Mouse (Mus musculus) heart, embryonic 16.5 days (tissue): ENCODE measurements around the gene Sec1. TPM values are rescaled to one million over a fixed set of nuclear protein-coding genes. Genes with fewer than 3 reads are reported as not detected.
"Not testable (repeated sequence)": the region's sequence is repeated elsewhere in the genome, so short reads cannot be mapped to it uniquely, and the experiment has no call there.

Experiments
- ATAC-seq: fragments of 200-750 bp; cut with Nextera tagmentation; replicated peaks from 2 replicates; pipeline ENCODE4 v1.8.0; 2017; ENCODE audit warnings: moderate number of reproducible peaks; ENCODE audit not compliant: insufficient read depth, low FRiP score; ENCODE audit errors: extremely low read depth
- H3K27ac ChIP-seq: fragments of 300-500 bp; sonication (generic); 2 replicates; pipeline ENCODE4 v1.5.1; 2014; ENCODE audit warnings: mild to moderate bottlenecking, low read length, control low read depth, moderate library complexity
- H3K27me3 ChIP-seq: fragments of 300-500 bp; sonication (generic); 2 replicates; pipeline ENCODE4 v1.6.1; 2014; ENCODE audit warnings: low read length, mixed read lengths; ENCODE audit not compliant: control insufficient read depth, insufficient read depth
- H3K36me3 ChIP-seq: fragments of 300-500 bp; sonication (generic); 2 replicates; pipeline ENCODE4 v1.6.1; 2014; ENCODE audit not compliant: control insufficient read depth, insufficient read depth
- H3K4me1 ChIP-seq: fragments of 300-500 bp; sonication (generic); 2 replicates; pipeline ENCODE4 v1.6.1; 2014; ENCODE audit warnings: low read length, mixed read lengths; ENCODE audit not compliant: control insufficient read depth, insufficient read depth
- H3K4me2 ChIP-seq: fragments of 300-500 bp; sonication (generic); 2 replicates; pipeline ENCODE4 v1.6.1; 2014; ENCODE audit warnings: low read depth, mild to moderate bottlenecking, control low read depth, low read length
- H3K4me3 ChIP-seq: fragments of 300-500 bp; sonication (generic); 2 replicates; pipeline ENCODE4 v1.5.1; 2014; ENCODE audit warnings: mild to moderate bottlenecking, control low read depth, low read length
- H3K9ac ChIP-seq: fragments of 300-500 bp; sonication (generic); 2 replicates; pipeline ENCODE4 v1.6.1; 2014; ENCODE audit warnings: low read length, control low read depth
- H3K9me3 ChIP-seq: fragments of 300-500 bp; sonication (generic); replicated peaks from 2 replicates; pipeline ENCODE4 v1.6.1; 2016; ENCODE audit warnings: low read length; ENCODE audit not compliant: control insufficient read depth
- WGBS: fragments of 180-500 bp; shearing (Covaris S2); extraction: QIAGEN DNeasy Blood & Tissue Kit; methylation state at CpG from one replicate; pipeline ENCODE4 v1.1.7; 2014; 5-methylcytosine and 5-hydroxymethylcytosine counted together
- polyA plus RNA-seq: library from polyadenylated mRNA; unstranded; fragments of >200 nt; fragmentation: Nextera tagmentation; extraction: Ambion mirVana; gene quantifications from 2 replicates; pipeline ENCODE4 v1.2.1, GENCODE M21; 2015

Sec1 gene
- polyA plus RNA-seq, 1 experiment from 2014 or later, result 0.33 TPM

DNA sequence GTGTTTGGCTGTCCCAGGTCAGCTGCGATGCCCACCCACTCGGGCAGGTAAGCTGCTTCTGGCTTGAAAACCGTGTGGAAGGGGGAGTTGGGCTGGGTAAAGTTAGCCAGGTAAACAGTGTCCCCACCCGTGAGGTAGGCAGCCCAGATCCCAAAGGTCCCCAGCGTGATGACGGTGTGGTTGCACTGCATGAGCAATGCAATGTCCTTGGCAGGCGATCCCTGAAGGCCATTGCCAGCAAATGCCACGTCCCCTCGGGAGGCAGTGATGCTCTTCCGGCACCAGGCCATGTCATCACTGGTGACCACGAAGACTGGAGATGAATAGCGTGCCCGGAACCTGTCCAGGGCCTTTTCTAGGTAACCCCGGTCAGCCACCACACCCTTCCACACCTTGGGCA lies 15.7 kb downstream of the Sec1 start:
- no peak overlapping the region for H3K9ac ChIP-seq
- no peak overlapping the region for H3K27ac ChIP-seq
- no peak for ATAC-seq
- no peaks in the 10 kb centered on the region for H3K9me3 ChIP-seq
- 92% methylated on average over 14 of the region's 14 CpGs for WGBS
- H3K4me1 ChIP-seq, result peaks cover 26% of the 10 kb centered on the region
- H3K27me3 ChIP-seq, result no peaks in the 10 kb centered on the region
- no peak overlapping the region for H3K4me3 ChIP-seq
- no peak overlapping the region for H3K4me2 ChIP-seq
- no peaks in the 10 kb centered on the region for H3K36me3 ChIP-seq

- 78% methylated on average over 7 of the region's 7 CpGs for WGBS
- no peaks in the 10 kb centered on the region for H3K27me3 ChIP-seq
- no peak overlapping the region for H3K4me2 ChIP-seq
- H3K9ac ChIP-seq, result no peak overlapping the region
- no peak overlapping the region for H3K27ac ChIP-seq
- no peaks in the 10 kb centered on the region for H3K9me3 ChIP-seq
- H3K4me3 ChIP-seq, result no peak overlapping the region
- peaks cover 26% of the 10 kb centered on the region for H3K4me1 ChIP-seq
- no peak for ATAC-seq
- no peaks in the 10 kb centered on the region for H3K36me3 ChIP-seq
Observed at GRCm38 (mm10) chr7:45677627-45678295, 16.4 kb downstream of the Sec1 start.

- H3K4me2 ChIP-seq, result no peak overlapping the region
- no peak overlapping the region for H3K27ac ChIP-seq
- 94% methylated on average over 9 of the region's 9 CpGs for WGBS
- no peaks in the 10 kb centered on the region for H3K36me3 ChIP-seq
- H3K9ac ChIP-seq, result no peak overlapping the region
- no peaks in the 10 kb centered on the region for H3K27me3 ChIP-seq
- no peak overlapping the region for H3K4me3 ChIP-seq
- no peak for ATAC-seq
- 0 out of 2 replicates have a peak, but pooled peaks cover 4% of the 10 kb centered on the region for H3K4me1 ChIP-seq
- H3K9me3 ChIP-seq, result 0 out of 2 replicates have a peak, but pooled peaks cover 3% of the 10 kb centered on the region
Observed at GRCm38 (mm10) chr7:45668921-45669320, 25.3 kb downstream of the Sec1 start.

GRCm38 (mm10) chr7:45667761-45668160 lies 26.4 kb downstream of the Sec1 start:
- no peak overlapping the region for H3K4me2 ChIP-seq
- ATAC-seq, result no peak
- no peak overlapping the region for H3K4me3 ChIP-seq
- no peak overlapping the region for H3K9ac ChIP-seq
- WGBS, result 68% methylated on average over 14 of the region's 14 CpGs
- H3K4me1 ChIP-seq, result 0 out of 2 replicates have a peak, but pooled peaks cover 4% of the 10 kb centered on the region
- H3K27me3 ChIP-seq, result no peaks in the 10 kb centered on the region
- 0 out of 2 replicates have a peak, but pooled peaks cover 3% of the 10 kb centered on the region for H3K9me3 ChIP-seq
- H3K27ac ChIP-seq, result no peak overlapping the region
- H3K36me3 ChIP-seq, result no peaks in the 10 kb centered on the region

DNA sequence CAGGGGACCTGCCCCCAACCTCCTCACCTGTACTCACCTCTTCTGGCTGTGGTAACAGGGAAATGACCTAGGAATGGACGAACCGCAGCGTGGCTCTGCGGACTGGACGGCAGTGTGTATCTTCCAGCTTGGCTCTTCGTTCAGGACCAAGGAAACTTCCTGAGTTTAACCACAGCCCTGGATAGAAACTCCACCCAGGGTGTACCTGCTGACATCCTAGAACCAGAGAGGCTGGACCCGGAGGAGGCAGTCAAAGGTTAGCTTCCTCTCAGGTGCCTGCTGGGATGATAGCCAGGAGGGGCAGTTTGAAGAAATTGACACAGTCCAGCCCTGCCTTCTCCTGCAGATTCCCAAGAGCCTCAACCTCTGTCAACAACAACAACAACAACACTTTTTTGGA lies 28.0 kb downstream of the Sec1 start, which contains the start of gene Fut2:
Fut2 (minus strand) TSS at position 234 of the 400 bp plus-strand sequence.
- Histone ChIP-seq H3K4me2 (no peak within 1 kb of the TSS), H3K4me3 (no peak within 1 kb of the TSS), H3K27ac (no peak within 1 kb of the TSS), H3K9ac (no peak within 1 kb of the TSS), H3K27me3 (no peaks in the 10 kb centered on the region), H3K9me3 (no peaks in the 10 kb centered on the region), H3K4me1 (0 out of 2 replicates have a peak, but pooled peaks cover 4% of the 10 kb centered on the region), H3K36me3 (no peaks in the 10 kb centered on the region)
- no peak for ATAC-seq
- 77% methylated on average over 7 of the region's 7 CpGs for WGBS

- 0 out of 2 replicates have a peak, but pooled peaks cover 4% of the 10 kb centered on the region for H3K4me1 ChIP-seq
- 46% methylated on average over 13 of the region's 13 CpGs for WGBS
- H3K27ac ChIP-seq, result no peak overlapping the region
- no peak for ATAC-seq
- no peaks in the 10 kb centered on the region for H3K36me3 ChIP-seq
- no peak overlapping the region for H3K9ac ChIP-seq
- no peaks in the 10 kb centered on the region for H3K27me3 ChIP-seq
- no peaks in the 10 kb centered on the region for H3K9me3 ChIP-seq
- no peak overlapping the region for H3K4me3 ChIP-seq
- H3K4me2 ChIP-seq, result no peak overlapping the region
Observed at GRCm38 (mm10) chr7:45665303-45666138, 28.7 kb downstream of the Sec1 start.

DNA sequence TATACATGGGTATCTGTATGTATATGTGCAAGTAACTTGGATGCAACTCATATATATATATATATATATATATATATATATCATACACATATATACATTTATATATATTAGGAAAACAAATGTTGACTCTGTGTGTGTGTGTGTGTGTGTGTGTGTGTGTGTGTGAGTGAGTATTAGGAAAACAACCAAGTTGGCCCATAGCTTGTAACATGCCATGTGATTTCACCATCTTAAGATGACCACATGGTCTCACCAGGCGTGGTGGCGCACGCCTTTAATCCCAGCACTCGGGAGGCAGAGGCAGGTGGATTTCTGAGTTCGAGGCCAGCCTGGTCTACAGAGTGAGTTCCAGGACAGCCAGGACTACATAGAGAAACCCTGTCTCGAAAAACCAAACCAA lies 32.5 kb downstream of the Sec1 start:
- not testable (repeated sequence) for H3K27ac ChIP-seq, H3K9ac ChIP-seq, H3K27me3 ChIP-seq, H3K36me3 ChIP-seq, H3K4me2 ChIP-seq, H3K4me1 ChIP-seq, H3K9me3 ChIP-seq, H3K4me3 ChIP-seq, ATAC-seq
- 95% methylated on average over 5 of the region's 6 CpGs for WGBS

- Histone ChIP-seq H3K4me3 (no peak overlapping the region), H3K36me3 (no peaks in the 10 kb centered on the region), H3K27me3 (no peaks in the 10 kb centered on the region), H3K4me2 (no peak overlapping the region), H3K9me3 (peaks cover 7% of the 10 kb centered on the region), H3K4me1 (0 out of 2 replicates have a peak, but pooled peaks cover 4% of the 10 kb centered on the region), H3K27ac (no peak overlapping the region), H3K9ac (no peak overlapping the region)
- 77% methylated on average over 11 of the region's 11 CpGs for WGBS
- no peak for ATAC-seq
Observed at GRCm38 (mm10) chr7:45660746-45661478, 33.3 kb downstream of the Sec1 start.
